Mouse (Mus musculus) adrenal gland, adult 8-10 months (tissue): ENCODE data around the gene Tbc1d4. TPM values are rescaled to one million over a fixed set of nuclear protein-coding genes. Genes with fewer than 3 reads are reported as not detected.

Source experiments
- DNase-seq: peaks from one replicate; pipeline ENCODE4 v3.0.0; 2022
- total RNA-seq, 4 experiments: library from RNA; stranded (reverse); gene quantifications; 2 replicates each; pipeline ENCODE4 v1.2.4; 2022

Gene Tbc1d4
- total RNA-seq, 4 experiments from 2014 or later = 48.0 to 83.2 (median 63.8) TPM

DNA sequence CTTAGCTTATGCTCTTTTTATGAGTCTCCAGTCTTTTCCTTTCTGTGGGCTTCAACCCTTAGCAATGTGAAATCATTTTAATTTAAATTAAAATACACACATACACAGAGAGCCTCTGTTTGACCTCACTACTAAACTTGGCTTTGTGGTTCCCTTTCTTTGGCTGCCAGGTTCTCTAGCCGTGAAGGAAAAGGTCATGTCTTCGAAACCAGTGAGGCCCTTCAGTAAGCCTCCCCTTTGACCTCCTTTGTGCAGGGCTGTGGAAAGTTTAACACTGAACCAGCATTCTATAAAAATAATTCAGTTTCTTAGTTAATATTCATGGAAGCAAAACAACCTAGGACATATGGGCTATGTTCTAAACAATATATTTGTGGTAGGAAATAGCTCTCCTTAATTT, 78.5 kb downstream of the Tbc1d4 start:
- DNase-seq = no peak

DNA sequence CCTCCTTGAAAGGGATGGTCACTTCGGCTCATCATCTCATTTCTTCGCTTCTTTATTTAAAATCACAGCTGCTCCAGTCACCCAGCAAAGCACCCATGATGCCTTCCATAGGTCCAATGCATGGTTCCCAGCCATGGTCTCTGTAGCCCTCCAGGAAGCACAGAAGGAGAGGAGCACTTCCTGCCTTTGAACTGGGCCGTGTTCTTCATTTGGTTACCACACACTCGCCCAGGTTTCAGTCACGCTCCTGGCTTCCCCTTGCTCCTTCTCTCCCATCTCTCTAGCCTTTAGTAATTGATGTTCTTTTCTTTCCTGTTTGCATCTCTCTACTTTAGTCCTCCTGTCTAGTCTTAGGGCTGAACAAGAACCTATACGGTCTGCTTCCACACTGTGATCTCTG, 79.8 kb downstream of the Tbc1d4 start:
- no peak for DNase-seq

DNA sequence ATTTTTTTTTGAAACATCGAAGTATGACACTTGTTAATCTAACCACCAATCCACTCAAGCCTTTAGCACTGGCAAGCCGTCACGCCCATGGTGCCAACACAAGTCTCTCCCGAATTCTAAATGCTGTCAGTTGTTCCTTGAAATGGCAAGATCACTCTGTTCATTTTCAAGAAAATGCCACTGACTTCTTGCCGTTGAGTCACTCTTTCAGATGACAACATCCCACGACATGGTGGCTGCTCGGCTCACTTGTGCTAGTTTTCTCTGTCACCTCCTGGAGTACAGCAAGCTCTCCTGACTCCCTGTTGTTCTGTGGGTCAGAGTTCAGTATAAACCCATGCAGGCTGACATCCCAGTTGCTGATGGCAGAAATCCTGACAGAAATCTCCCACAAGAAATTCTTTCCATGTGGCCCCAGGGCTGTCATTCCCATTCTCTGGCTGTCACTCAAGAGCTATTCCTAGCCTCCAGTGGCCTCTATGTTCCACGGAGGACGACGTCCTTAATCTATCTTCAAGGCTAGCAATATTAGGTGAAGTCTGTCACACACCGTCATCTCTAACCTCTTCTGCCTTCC, 81.5 kb downstream of the Tbc1d4 start:
- DNase-seq = no peak

DNA sequence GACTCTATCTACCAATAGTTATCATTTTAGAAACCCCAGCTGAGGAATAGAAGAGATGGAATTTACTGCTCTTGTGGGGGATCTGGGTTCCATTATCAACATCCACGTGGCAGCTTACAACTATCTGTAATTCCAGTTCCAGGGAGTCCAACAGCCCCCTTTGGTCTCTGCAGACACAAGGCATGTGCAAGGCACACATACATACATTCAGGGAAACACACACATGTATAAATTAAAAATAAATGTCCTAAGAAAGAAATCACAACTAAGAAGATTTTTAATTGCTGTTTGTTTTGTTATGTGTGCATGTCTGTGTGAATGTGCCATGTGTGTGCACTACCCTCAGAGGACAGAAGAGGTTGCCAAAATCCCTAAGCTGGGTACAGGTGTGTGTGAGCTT, 82.5 kb downstream of the Tbc1d4 start:
- DNase-seq = no peak

DNA sequence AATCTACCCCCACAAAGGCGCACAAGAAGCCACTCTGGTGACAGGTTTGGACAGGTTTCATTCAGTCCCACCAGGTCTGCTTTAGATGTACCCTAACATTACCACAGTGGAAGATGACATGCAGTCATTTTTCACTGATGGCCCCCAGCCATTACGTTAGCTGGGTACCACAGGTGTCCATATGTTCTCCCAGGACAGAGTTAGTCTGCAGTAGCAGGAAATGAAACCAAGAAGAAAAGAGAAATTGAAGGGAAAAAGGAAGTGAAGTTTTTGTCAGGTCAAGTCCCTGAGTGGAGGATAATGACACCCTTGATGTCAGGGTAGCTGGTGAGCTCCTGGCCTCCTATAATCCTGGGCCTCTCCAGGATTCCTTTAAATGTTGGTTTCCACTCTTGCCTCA, 89.0 kb downstream of the Tbc1d4 start:
- no peak for DNase-seq

DNA sequence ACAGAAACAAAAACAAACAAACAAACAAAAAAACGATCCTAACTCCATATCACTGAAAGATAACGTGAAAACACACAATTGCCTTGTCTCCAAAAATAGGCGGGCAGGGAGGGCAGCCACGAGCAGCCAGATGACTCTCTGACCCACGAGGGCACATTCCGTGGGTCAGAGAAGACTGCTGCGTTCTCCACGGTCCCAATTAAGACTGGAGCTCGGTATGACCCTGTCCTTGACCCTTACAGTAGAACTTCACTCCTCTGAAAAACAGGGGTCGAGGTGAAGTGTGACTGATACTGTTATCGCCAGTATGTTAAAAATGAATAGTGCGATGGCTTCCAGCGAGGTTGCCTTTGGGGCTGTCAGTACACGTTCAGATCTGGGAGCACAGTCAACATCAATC, 90.7 kb downstream of the Tbc1d4 start:
- DNase-seq = no peak

DNA sequence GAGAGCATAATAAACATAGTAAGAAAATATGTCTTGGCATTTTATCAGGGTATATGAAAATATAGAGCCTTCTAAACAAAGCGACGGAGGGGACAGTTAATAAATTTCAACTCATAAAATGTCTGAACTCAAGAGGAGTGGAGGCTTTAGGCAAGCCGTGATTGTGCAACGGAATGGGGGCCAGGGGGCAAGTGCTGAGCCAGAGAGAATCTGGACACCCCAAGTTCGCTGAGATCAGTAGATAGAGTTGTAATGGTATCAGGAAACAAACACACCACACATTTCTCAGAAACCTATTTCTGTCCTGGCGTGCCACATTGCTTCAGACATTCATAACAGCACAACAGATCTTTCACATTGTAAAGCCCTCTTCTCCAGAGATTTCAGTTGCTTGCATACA, 91.2 kb downstream of the Tbc1d4 start:
- DNase-seq = peak; percentile 23

DNA sequence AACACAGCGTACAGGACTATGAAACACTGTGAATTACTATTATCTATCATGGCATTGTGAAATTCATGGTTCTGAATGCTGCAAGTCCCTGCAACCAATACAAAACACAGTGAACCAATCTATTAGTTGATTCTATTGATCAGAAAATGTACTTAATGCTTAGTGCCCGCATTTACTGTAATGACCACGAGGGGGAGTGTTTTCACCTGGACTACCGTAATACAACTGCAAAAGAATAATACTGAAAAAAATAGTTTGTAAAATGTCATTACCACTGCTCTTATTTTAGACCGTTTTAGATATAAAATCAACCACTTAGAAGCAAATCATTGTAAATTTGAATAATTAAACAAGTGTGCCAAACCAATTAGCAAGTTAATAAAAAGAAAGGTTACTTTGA, 91.7 kb downstream of the Tbc1d4 start:
- DNase-seq = no peak

DNA sequence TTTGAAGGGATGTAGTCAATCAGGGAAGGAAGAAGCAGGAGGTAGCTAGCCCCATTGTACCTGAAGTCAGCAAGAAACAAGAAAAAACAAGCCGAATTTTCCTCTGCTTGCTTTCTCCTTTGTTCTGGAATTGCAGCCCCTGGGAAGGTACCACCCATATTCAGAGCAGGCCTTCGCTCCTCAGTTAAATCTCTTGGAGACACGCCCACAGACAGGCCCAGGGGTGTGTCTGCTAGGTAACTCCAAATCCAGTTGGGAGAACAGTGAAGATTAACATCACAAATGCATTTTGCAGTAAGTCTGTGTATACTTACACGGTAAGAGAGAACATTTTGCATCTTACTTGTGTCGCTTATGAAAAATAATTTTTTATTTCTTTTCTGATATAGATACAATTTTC, 92.1 kb downstream of the Tbc1d4 start:
- DNase-seq = no peak

DNA sequence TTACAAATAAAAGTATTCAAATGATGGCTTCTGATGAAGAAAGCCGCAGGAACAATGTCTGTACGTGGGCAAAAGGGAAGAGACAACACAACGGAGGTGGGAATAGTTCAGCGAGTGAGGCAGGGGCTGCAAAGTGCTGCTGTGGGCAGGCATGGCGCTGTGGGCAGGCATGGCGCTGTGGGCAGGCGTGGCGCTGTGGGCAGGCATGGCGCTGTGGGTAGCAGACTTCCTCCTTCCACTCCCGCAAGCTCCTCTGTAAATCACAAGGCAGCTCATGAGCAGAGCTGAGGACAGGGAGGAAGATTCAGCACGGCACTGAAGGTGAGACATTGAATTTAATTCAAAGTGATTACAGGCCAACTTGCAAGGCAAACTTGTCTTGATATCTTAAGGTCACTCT, 93.0 kb downstream of the Tbc1d4 start:
- DNase-seq = no peak

DNA sequence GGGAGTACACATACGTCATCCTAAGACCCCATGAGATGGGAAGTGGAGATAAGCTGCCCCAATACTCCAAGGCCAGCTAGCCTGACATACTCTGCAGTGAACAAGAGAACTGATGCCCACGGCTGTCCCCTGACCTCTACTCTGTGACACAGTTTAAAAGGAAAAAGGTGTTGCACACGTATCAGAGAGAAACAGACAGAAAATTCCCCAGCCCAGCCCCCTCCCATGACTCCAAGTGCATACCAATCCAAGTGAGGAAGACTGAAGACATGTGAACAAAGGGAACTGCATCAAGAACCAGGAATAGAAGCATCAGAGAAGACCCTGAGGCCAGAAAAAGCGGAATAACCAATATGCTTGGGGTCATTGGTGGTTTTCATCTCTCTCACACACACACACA, 93.7 kb downstream of the Tbc1d4 start:
- DNase-seq = no peak

DNA sequence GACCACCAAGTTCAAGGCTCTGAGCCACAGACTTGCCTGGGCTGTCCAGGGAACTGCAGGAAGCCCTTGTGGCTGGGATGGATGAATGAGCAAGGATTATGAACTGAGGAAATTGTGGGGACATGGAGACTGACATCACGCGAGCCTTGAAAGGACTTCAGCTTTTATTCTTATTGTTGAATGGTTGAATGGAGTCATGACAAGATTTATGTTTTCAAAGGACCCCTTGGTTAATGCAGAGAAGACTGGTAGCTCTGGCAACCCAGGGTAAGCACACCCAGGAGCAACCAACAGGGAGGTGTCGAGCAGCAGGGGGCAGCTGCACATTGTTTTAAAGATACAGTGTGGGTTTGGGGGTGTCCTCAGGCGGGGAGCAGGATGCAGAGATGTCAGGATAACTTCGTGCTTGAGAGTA, 94.4 kb downstream of the Tbc1d4 start:
- no peak for DNase-seq

DNA sequence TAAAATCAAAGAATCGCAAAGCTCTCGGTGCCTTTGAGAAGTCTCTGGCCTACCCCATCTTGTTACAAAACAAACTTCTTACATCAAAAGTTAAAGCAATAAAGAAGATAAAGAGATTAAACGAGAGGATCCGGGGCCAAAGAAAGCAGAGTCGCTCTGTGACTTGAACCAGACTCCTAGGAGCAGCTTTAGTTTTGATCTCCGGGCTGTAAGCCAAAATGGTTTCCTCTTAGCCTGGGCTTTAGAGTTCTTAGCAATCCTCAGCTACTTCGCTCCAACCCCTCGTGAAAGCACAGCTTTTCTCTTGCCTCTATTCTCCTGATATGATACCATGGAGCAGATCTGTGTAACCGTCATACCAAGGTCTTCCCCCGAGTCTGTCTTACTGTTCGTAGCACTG, 95.8 kb downstream of the Tbc1d4 start:
- DNase-seq = no peak

DNA sequence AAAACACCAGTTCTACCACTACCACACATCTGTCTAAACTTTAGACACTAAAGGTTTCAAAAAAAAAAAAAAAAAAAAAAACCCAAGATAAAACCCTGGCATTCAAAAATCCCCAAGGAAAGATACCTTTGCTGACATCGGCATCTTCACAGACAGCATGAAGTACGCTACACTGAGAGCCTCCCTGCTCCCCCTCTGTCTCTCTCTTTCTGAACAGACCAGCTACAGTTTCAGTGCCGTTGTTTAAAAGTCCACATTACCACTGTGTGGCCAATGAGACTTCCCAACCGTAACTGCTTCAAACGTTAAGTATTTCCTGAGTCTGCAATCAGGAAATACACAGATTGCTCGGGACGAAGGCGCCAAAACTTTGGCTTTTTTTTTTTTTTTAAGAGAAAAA, 97.6 kb downstream of the Tbc1d4 start:
- DNase-seq = no peak

DNA sequence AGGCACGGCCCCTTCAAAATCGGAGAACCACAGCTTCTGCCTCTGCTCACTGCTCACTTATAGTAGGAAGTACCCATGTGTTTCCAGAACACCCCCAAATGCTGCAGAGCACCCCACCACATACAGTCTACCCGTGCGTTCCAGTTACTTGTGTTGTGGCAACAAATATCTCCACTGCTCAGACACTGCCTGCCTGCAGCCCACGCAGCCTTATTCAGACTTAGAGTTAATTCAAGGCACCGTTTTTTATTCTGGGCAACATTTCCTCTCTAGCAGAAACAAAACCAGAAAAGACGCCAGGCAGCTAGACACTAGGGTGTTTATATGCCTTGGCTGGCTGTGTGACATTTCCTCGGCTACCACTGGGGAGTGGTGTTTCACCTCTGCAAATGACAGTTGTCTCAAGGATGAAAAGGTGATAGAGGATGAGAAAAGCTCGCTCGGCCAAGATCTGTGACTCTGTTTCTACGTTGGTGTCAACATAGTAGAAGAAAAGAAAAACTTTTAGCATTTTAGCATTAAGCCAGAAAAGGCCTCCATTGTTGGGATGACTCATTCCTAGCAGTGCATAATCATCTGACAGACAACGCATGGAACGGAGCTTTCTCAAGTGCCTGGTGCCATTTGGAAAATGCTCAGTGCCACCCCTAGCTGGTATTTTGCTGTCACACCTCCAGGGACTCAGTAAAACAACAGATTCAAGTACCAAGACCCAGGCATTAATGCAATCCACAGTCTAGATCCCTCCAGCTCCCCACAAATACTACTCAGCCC, 98.3 kb downstream of the Tbc1d4 start:
- DNase-seq = no peak

DNA sequence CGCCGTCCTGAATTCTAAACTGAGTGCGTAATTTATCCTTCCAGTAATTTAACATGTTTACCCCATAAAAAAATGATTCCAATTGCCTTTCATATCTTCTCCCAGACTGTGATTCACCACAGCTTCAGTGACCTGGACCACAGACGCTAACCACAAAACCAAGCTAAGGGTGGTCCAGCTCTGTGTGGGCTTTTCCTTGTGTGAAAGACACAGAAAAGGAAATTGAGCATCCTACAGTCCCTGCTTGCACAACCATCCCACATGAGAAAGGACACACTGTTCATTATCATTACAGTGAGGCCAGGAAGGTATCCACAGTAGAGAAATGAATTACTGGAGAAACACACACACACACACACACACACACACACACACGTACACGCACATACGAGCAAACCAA, 99.2 kb downstream of the Tbc1d4 start:
- no peak for DNase-seq

DNA sequence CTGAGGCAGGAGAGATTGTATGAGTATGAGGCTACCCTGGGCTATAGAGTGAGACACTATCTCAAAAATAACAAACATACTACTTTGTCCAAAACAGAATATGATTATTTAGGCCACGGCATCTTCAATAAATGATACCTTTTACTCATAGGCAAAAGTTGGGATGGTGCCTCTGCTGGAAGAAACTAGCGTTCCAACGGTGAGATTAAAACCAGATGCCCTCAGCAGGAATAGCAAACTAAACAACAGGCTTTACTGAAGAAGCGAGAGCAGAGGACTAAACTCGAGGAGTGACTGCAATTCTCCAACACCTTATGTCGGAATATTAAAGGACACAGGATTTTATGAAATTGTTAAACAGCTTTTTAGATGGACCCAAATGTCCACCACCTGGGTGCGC, 101.0 kb downstream of the Tbc1d4 start:
- no peak for DNase-seq

DNA sequence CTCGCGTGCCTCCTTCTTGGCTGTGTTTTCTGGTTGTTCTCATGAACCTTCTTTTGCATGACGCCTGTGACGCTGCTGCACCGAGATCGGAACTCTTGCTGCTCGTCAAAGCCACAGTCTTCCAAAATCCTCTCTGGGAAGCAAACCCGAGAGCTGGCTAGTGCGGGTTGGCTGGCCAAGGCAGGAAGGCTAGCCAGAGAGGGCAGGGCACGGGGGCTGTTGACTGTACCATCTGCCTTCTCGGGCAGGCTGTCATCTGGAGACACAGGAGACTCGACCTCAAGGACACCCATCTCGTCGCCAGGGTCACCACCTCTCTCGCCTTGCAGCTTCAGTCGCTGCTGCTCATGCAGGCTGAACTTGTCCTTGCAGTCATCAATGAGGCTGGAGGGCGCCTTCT, 101.8 kb downstream of the Tbc1d4 start:
- DNase-seq = peak; percentile 20

DNA sequence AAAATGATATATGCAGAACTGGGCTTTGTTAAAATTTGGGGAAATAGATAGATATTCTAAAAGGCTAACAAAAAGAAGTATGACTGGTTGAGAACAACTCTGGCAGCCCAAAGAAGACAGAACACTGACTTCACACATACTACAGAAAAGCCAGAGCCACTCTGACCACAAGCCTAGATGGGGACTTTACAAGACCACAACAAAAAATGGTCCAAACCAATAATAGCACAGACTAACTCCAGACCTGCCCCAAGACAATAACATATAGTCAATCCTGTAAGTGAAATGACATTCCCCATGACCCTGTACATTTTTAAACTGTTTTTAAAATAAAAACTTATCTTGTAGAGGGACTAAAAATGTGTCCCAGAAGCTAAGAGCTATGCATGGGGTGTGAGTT, 103.2 kb downstream of the Tbc1d4 start:
- no peak for DNase-seq

DNA sequence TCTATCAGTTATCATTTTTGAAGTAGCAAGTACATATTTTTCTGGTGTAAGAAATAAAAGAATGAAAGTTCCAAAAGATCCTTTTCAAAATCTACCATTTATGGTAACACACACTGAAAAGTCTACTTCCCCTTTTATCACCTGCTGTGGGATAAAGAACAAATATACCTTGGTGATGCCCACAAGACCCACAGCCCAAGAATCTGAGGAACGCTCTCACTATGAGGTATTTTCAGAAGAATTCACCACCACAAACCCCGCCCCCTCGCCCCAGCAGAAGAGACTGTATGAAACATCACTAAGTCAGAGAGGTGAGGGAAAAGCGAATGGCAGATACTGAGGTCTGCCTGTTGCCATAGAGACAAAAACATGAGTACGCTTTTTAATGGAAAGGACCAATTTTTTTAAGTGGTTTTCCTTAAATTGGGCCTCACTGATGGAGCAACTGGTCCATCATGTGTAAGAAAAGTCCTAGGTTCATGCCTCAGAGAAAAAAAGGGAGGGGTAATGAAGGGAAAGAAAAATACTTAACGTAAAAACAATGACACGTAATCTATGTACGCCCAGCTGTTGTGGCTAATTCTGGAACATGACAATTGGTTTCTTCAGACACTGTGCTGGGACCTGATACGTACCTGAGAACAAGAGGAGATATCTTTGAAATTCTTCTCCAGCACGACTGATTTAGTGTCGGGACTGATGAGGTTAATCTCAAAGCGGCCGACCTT, 104.4 kb downstream of the Tbc1d4 start:
- DNase-seq = no peak

DNA sequence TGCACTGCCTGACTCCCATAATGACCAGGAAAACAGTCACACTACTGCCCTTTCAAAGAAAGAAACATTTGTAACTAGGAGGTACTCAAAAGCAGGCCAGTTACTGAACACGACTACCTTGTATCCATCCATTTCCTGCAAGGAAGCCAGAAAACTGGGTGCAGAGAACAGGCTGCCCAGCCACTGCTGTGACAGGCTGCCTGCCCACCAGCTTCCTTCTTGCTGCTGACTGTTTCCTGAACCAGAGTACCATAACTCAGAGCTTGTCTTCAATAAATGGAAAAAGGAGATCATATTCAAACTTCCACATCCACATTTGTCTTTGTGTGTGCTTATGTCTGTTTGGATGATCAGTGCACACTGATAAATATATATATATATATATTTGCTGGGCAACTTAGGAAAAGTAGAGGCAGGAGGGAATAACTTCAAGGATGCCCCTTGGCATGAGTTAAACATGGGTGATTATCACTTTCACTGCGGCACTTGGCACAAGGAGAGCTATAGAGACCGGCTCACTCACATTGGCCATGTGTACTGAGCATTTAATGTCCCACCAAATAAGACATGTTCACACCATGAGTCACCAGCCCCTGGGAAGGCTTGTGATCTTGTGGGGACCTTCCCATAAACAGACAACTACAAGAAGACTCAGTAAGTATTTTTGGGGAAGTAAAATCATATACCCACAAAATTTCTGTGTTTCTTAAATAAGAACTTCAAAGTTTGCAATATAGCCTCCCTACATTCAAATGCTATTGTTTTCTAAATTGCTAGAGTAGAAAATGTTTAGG, 105.6 kb downstream of the Tbc1d4 start:
- no peak for DNase-seq

DNA sequence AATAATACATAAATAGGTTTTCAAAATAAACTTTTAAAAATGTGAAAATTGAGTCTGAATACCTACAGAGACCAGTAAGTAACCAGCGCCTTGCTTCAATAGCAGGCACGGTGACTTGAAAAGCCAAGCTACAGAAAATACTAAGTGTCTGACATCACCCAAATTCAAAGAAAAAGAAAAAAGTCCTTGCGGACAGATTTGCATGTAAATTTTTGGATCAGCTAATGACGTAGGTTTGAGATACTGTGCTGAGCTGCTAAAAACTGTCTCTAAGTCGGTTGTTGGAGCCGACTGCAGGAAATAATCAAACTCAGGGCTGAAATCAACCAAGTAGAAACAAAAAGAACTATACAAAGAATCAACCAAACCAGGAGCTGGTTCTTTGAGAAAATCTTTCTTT, 107.1 kb downstream of the Tbc1d4 start:
- DNase-seq = no peak

DNA sequence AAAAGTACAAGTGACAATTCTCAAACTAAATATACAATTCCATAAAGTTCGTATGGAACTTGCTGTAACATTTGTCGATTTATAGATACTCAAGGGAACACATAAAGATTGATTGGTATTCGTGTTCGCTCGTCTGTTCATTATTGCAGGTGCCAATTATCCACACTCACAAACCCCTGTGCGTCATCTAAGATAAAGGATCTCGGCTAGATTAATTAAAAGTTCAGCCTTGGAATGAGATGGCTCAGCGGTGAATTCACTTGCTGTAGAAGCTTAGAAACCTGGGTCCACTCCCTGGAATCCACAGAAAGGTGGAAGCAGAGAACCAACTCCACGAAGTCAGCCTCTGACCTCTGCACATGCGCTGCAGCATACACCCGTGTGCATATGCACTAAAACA, 107.5 kb downstream of the Tbc1d4 start:
- no peak for DNase-seq
